Mouse (Mus musculus): Measurements from ENCODE around the gene Chst15.

Gene Chst15

DNA sequence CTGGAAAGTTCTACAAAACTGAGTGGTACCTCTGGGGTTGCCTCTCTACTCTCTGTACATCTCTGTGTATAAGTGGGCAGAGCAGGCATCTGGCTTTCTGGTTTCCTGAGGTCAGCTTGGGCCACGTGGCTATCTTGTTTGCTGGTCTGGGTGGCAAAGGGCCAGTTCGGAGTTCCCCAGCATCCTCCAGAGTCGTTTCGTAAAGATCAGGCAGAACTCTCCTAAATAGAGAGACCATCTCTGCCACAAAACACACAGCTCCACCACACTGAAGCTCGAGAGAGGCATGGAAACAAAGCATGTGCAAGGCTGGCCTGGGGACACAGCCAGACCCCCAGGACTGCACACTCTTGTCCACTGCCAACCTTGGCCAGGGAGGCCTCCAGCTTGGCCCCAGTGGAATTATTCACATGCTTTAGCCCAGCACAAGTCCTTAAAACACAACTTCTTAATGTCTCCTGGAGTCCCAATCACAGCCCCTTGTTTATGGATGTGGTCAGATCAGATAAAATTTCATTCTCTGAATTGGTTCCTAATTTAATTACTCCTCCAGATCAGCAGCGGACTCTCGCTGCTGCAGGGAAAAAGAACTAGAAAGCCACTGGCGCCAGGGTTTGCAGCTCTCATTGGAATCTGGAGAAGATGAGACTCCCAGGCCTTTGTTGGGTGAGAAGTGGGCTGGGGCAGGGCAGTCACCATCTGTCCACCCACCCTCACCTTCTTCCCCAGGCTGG is 14.4 kb downstream of the Chst15 start:
- WGBS: 70% methylated on average over 8 of the region's 8 CpGs

DNA sequence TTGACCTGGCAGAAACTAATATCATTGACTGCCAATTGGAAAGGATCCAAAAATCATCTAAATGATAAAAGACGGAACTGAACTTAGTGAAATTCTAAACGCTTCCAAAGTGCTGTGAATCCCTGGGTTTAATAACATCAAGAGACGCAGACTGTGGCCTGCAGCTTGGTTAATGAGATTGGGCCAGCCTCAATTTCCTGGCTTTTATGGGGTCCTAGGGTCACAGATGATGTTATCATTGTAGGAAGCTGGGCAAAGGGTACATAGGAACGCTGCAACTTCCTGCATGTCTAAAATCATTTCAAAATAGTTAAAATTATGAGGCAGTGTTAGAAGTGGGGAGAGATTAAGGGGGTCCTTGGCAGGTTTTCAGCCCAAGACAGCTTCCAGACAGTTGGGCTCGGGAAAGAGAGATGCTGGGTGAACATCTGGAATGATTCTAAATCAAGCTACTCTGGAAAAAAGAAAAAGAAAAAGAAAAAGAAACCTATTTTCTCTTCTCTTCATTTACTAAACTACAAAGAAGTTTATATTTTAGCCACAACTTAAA is 17.3 kb downstream of the Chst15 start:
- 68% methylated on average over 5 of the region's 5 CpGs for WGBS

DNA sequence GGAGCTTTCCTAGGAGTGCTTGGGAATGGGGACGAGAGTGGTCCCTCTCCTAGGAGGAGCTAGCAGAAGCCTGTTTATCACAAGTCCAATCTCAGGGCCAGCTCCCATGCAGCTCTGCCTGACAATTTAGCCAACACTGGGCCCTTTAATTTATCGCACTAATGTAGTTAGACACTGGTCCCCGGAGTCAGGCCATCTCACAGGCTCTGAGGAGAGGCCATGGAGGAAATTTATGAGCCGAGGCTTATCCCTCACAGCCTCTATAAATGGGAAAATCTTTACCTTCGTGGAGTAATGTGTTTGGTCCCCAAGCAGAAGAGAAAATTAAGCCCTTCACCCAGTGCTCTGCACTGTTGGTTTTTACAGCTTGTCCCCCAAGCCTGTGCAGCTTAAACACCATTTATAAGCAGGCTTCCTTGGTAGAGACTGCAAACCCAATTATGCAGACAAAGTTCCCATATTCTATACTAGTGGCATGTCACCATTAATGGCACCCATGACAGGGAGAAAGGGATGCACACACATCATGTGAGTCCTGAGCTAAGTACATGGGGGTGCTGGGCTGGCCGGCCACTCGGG is 18.5 kb downstream of the Chst15 start:
- 91% methylated on average over 7 of the region's 7 CpGs for WGBS

DNA sequence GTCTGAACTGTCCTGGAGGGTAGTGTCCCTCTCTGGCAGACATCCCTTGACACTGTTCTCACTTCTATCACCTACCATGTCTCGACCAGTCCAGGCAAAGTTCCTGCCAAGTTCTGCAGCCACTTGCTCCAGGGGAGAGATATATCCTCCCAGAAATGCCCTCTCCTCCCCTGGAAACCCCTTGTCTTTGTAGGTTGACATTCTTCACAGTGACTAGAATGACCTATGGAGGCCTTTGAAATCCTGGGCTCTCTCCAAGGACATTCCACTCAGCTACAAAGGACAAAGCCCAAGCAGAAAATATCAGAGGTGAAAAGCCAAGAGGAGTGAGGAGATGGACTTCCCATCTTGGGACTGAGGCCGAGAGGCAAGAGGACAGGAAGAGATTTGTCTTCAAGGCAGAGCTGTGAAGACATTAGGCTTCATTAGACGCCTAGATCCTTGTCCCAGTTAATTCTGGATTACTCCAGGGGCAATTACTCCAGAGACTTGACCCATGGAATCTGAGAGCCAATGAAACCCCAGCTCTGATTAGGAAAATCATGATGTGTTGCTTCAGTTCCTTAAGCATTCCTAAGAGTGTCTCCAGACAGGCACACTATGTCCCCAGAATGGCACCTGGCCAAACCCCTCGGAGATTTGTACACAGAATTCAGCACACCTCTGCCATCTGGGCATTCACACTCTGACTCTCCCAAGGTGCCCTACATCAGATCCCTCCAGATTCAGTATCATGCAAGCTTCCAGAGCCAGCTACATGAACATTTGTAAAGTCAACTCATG is 20.2 kb downstream of the Chst15 start:
- 72% methylated on average over 4 of the region's 4 CpGs for WGBS

DNA sequence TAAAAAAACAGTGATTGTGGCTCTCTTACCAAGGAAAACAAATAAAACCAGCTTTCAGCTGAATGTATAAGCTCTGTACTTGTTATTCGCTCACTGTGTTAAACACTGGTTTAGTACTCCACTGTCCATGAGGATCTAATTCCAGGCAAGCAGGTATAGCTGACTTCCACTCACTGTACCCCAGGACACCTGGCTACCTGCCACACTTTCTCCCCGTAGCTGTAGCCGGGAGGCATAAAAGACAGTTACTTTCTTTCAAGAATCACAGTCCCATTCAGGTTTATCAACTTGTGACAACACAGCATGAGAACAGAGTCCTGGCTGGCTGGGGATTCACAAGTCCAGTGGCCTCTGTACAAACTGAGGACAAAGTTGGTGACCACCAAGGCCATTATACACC is 20.9 kb downstream of the Chst15 start:
- 74% methylated on average over 3 of the region's 3 CpGs for WGBS

DNA sequence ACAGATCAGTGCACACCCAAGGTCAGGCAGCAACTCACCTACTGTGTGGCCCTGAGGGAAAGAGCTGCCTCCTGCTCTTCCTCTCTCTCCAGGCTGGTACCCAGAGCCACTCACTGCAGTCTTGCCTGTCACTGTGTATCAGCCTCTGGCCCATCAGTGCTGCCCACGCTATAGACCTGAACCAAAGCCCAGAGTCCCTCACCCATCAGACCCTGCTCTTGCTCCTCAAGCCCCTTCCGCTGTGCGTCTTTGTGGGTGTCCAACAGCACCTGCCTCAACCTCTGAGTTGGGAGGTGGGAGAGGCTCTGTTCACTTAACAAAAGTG is 29.7 kb downstream of the Chst15 start:
- WGBS: 77% methylated on average over 3 of the region's 3 CpGs

DNA sequence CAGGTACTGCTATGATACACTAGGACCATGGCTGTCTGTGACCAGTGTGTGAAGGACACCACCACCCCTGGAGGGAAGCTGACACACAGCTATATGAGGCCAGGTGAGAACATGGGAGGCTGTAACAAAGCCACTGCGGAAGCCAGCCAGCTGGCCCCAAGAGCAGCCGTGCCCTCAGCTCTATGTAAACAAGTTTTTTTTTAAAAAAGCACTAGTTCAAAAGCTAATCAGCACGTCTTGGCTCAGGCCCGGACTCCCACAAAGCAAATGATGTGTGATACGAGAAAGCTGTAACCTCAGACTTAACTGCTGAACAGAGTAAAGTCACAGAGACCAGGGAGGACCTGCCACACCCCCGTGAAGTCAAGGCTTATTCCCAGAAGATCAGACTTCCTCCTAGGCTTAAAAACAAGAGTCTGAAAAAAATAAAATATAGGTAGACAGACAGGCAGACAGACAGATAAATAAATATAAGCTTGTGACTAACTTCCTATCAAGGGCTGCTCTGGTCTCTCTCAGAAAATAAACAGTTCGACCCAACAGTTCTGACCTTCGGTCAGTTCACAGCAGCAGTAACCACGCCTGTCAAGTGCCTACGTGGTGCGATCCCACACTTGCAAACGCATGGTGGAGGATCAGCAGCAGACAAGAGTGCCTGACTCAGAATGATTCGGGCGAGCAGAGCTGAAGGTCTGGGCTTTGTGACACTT is 30.2 kb downstream of the Chst15 start:
- 46% methylated on average over 14 of the region's 14 CpGs for WGBS

DNA sequence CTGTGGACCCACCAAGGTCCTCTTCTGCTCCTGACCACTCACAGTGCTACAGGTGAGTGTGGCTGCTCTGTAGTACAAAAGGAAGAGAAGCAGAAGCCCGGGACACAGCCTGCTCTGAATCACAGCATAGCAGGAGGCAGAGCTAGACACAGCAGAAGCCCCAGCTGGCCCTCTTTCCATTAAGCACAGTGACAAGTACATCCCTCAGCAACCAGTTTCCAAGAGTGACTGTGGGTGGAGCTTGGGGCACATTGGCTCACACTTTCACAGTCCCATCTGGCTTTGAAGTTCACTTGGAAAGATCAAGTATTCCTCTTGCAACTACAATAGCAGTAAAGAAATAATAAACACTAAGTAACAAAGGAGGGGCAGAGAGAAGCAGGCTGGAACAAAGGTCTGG is 32.2 kb downstream of the Chst15 start:
- 20% methylated on average over 1 of the region's 1 CpGs for WGBS

DNA sequence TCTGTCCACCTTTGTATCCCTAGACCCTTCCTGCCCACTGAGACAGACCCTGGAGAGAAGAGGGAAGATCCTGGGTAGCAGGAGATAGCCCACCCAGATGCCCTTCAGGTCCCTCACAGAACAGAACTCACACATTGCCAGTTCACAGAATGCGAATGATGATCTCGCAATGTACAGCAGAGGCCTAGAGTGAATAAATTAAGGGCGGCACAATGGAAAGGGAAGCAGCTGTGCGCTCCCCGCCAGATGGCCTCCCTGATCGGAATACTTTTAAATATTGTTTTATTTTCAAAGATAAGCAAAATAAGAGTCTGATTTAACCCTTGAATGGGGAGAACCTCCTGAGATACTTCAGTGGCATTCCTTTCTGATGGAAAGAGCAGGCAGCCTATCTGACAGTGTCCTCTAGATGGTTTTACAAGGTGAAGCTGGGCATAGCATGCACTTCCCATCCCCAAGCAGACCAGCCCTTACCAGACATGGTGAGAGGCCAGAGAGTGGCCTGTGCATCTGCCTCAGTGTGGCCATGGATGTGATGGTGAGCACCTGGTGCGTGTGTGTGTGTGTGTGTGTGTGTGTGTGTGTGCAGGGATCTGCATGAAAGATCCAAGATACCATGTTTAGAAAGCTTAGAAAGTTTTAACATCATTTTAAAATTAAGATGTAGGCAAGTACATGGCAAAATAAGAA is 32.8 kb downstream of the Chst15 start:
- WGBS: 42% methylated on average over 7 of the region's 7 CpGs

DNA sequence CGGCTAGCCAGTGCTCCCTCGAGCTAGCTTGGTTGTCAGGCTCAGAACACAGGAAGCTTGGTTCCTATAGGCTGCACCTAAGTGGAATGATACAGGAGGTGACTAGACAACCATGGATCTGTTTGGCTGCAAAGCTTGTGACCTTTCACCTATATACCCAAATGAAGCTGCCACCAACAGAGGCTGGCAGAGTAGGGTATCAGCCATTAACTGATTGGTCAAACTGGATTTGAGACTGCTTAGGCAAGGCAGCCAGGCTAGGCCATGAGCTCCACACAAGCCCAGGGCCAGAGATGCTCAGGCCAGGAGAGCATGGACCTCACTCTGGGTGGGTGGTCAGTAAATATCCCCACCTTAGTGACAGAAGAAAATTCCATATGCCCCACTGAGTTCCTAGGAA is 34.5 kb downstream of the Chst15 start:
- WGBS: 91% methylated on average over 2 of the region's 2 CpGs

DNA sequence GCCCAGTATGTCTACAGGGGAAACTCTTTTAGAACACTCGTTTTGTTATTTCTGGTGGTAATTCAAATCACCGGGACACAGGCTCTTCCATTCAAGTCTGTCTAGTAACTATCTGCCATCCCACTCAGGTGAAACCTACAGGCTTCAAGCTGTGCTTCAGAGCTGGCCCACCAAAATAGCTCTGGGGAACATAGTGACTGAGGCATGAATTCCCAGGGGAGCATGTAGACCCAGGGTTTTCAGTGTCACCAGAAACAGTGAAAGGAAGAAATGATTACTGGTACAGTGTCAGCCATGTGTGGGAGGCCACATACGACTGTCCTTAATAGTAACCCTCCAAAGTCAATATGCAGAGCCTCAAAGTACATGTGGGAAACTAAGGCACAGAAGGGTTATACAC is 34.9 kb downstream of the Chst15 start:
- 55% methylated on average over 3 of the region's 3 CpGs for WGBS

DNA sequence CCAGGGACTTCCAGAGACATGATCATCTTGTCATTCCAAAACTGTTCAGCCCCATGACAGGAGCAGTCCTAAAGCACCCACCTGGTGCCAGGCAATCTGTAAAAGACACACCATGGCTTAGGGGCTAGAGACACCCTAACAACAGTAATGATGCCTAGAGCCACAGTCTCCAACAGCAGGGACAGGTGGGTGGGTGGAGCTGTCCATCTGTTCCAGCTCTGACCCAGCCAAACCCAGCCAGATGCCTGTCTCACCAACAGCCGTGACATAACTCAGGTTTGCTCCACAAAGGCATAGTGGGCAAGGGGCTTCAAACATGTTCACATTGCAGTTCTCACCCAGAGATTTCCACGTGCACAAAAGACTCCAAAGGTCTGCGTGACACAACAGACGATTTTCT is 35.3 kb downstream of the Chst15 start:
- WGBS: 60% methylated on average over 4 of the region's 4 CpGs

DNA sequence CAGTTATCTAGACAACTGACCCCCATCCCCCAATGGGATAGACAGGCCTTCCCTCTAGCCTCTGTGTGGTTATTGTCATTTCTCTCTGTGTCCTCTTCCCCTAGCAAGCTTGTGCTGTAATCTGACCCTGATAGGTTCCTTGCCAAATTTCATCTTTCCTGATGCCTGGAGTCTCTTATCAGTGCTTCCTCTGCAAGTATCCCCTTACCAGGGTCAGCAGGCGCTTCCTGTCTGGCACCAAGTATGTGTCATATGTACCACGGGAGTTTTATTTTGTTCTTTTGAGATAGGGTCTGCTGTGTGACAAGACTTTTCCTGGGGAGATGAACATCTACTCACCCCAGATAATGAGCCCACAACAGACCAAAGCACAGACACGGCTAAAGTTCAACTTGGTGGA is 38.4 kb downstream of the Chst15 start:
- 90% methylated on average over 3 of the region's 3 CpGs for WGBS

DNA sequence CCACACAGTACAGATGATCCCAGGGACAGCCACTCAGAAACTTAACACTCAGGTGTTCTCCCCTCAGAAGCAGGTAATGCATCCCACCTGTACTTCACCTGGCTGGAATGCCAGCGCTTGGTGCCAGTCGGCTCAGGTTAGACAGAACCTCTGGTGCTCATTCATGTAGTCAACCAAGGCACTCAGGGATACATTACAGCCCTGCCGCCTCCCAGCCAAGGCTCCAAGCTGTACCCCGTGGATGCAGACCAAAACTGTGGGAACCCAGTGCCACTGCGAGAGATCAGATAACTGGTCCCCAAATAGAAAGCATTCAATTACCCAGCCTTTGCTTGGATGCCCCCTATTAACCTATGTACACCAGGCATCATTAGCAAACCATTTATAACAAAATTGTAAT is 40.7 kb downstream of the Chst15 start:
- 87% methylated on average over 5 of the region's 5 CpGs for WGBS

DNA sequence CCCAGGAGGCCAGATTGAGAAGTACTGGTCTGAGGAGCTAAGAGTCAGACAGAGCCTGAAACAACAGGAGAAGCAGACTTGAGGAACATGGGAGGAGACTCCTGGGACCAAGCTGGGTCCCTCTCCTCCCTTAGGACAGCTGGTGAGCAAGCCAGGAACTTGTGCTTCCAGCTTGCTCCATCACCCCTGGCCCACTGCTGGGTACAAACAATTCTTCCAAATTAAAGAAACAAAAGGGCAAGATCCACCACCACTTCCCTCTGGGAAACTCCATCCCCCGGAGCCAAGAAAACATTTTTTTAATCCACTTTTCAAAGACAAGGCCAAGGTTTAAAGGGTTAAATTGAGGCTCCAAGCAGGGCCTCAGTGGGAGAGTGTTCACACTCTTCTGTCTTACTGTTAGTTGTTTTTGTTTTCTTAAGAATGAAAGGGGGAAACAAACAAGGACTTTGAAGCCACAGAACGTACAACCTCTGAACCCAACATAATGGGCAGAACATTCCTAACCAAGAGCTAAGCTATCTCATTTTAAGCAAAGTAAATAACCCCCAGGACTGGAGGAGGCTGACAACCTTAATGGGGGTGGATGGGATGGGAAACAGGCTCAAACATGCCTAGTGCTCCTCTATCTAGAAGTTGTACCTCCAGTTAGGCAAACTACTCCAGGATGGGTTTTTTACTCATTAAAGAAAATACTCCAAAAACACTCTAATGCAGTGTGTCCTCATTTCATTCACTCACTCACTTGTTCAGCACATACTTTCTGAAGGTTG is 43.1 kb downstream of the Chst15 start:
- 64% methylated on average over 2 of the region's 2 CpGs for WGBS

DNA sequence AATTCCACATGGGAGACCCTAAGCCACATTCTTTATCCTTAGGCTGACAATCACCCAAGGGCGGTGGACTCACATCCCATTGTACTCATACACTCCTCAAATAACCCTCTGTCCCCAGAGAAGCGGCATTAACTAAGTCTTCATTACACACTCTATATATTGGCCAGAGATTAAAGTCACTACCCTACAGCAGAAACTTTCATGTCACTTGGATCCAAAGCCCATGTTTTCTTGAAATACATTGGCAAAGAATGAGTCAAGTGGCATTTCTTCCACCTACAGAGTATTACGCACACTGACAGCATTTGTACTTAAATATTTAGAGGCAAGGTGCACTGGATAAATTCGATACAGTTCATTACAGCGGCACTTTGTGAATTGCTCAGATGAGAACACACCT is 44.0 kb downstream of the Chst15 start:
- WGBS: 87% methylated on average over 5 of the region's 5 CpGs

DNA sequence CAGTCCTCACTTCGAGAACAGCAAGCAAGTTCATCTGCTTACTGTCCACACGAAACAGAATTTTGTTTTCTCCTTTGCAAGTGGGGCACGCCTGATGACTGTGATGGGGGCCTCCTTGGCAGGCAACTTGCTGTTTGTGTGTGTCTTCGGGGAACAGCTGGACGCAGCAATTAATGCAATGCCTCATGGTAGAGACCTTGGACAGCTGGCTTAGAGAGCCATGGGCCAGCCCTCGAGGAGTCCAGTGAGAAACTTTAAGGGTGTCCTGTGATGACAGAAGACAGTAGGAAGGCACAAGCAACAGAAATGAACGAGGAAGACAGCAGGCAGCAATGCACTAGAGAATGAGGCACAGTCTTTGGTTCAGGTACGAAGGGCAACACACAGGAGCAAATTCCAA is 46.7 kb downstream of the Chst15 start:
- WGBS: 89% methylated on average over 8 of the region's 8 CpGs

DNA sequence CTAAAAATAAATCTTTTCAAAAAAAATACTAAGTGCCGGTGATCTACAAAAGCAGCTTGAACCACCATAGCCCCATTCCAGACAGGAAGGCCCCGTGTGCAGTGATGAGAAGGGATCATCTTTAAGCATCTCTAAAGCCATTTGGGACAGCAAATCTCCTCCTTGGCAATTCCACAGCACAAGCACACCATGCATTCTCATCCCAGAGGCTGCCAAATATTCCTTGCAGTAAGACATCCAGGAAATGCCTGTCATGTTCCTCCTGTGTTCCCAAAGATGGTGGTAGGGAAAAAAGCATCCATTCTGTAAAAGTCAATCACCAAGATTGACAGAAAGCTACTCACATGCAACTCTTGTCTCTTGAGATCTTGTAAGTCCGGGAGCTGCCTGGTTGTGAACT is 47.4 kb downstream of the Chst15 start:
- 81% methylated on average over 3 of the region's 3 CpGs for WGBS

DNA sequence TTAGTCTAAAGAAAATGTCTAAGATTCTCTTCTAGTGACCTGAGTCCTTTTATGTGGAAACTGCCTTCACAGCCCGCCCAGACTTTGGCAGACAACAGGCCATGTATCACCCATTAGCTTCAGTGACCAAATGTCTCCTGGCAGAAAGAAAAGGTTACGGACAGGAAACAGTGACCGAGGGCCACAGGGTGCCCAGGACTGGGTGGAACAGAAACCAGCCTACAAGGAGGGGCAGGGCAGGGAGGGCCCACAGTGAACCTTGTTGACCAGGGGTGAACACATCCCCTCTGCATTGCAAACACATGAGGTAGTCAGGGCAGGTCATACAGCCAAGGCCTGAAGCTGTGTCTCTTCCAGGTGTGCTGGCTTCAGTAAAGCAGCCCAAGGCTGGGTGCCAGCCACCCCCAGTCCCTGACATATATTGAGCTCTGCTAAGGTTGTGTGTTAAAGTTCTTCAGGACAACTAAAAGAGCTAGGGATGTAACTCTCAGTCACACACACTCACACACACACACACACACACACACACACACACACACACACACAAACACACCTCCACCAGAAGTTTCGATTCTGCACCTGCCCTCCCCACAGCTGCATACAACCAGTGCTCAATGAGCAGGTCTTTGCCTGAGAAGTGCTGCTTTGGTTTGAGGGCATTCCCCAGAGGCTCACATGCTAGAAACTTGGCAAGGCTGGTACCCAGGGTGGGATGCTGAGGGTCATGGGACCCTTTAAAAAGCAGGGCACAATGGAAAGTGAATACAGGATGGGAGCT is 49.1 kb downstream of the Chst15 start:
- WGBS: 82% methylated on average over 4 of the region's 4 CpGs

DNA sequence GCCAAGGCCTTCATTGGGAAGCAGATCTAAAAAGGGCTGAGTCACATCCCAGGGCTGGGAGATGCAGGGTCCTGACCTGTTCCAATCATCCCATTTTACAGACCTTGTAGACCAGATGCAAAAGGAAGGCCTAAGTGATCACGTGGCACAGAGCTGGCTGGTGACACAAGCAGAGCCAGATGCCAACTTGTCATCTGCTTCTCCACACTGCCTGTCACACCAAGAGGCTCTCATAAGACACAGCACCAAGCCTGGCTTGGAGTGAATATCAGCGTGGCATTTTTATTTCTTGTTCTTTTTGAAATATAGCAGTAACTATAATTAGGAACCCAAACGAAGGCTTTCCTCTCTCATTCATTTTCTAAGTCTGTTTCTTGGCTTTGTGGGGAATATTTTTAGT is 52.3 kb downstream of the Chst15 start:
- WGBS: 42% methylated on average over 3 of the region's 3 CpGs
